Mouse (Mus musculus) hindbrain, embryonic 11.5 days (tissue): ENCODE data around the gene Prm3. TPM values are rescaled to one million over a fixed set of nuclear protein-coding genes. Genes with fewer than 3 reads are reported as not detected.

Source experiments
- ATAC-seq: fragments of 200-750 bp; cut with Nextera tagmentation; 2 replicates; pipeline ENCODE4 v1.8.0; 2017; ENCODE audit warnings: mild to moderate bottlenecking, moderate TSS enrichment, moderate library complexity; ENCODE audit not compliant: low FRiP score
- DNase-seq: peaks from one replicate; pipeline ENCODE4 v3.0.0-alpha.2; 2015; ENCODE audit warnings: low spot score
- H3K27ac ChIP-seq: fragments of 300-500 bp; sonication (generic); 2 replicates; pipeline ENCODE4 v1.5.1; 2014; ENCODE audit warnings: mild to moderate bottlenecking, low read depth, low read length
- H3K27me3 ChIP-seq: fragments of 300-500 bp; sonication (generic); 2 replicates; pipeline ENCODE4 v1.6.1; 2014; ENCODE audit warnings: mild to moderate bottlenecking, low read length, moderate library complexity, mixed read lengths; ENCODE audit not compliant: control insufficient read depth, insufficient read depth
- H3K36me3 ChIP-seq: fragments of 300-500 bp; sonication (generic); 2 replicates; pipeline ENCODE4 v1.6.1; 2014; ENCODE audit warnings: mild to moderate bottlenecking, low read length, moderate library complexity, mixed read lengths; ENCODE audit not compliant: control insufficient read depth, insufficient read depth
- H3K4me1 ChIP-seq: fragments of 300-500 bp; sonication (generic); replicated peaks from 2 replicates; pipeline ENCODE4 v1.6.1; 2014; ENCODE audit warnings: low read length, mixed read lengths; ENCODE audit not compliant: control insufficient read depth, insufficient read depth
- H3K4me2 ChIP-seq: fragments of 300-500 bp; sonication (generic); replicated peaks from 2 replicates; pipeline ENCODE4 v1.6.1; 2014; ENCODE audit warnings: mild to moderate bottlenecking, low read depth, low read length
- H3K4me3 ChIP-seq: fragments of 300-500 bp; sonication (generic); 2 replicates; pipeline ENCODE4 v1.5.1; 2014; ENCODE audit warnings: low read depth, low read length
- H3K9ac ChIP-seq: fragments of 300-500 bp; sonication (generic); 2 replicates; pipeline ENCODE4 v1.6.1; 2014; ENCODE audit warnings: low read depth, low read length
- H3K9me3 ChIP-seq: fragments of 300-500 bp; sonication (generic); 2 replicates; pipeline ENCODE4 v1.6.1; 2016; ENCODE audit warnings: low read length; ENCODE audit not compliant: control insufficient read depth
- WGBS: fragments of 180-500 bp; shearing (Covaris S2); extraction: QIAGEN DNeasy Blood & Tissue Kit; methylation state at CpG from one replicate; pipeline ENCODE4 v1.1.7; 2014; 5-methylcytosine and 5-hydroxymethylcytosine counted together
- polyA plus RNA-seq: library from polyadenylated mRNA; unstranded; fragments of >200 nt; fragmentation: Nextera tagmentation; extraction: Ambion mirVana; gene quantifications from 2 replicates; pipeline ENCODE4 v1.2.1, GENCODE M21; 2014

The Prm3 gene
- polyA plus RNA-seq, 1 experiment from 2014 or later: not detected

- Histone ChIP-seq H3K9ac (no peak overlapping the region), H3K4me2 (no peak overlapping the region), H3K36me3 (no peaks in the 10 kb centered on the region), H3K4me3 (no peak overlapping the region), H3K27ac (no peak overlapping the region), H3K27me3 (peaks cover 15% of the 10 kb centered on the region), H3K4me1 (no peaks in the 10 kb centered on the region; the same call in 1 of the 2 replicates), H3K9me3 (no peaks in the 10 kb centered on the region)
- ATAC-seq (no peak), DNase-seq (no peak)
- WGBS: 82% methylated on average over 7 of the region's 7 CpGs
These were observed 3.1 kb downstream of the Prm3 start for GRCm38 (mm10) chr16:10787548-10788058.

GRCm38 (mm10) chr16:10786782-10787547 lies 3.7 kb downstream of the Prm3 start:
- H3K4me2 ChIP-seq: no peak overlapping the region
- no peaks in the 10 kb centered on the region; the same call in 1 of the 2 replicates for H3K4me1 ChIP-seq
- no peaks in the 10 kb centered on the region for H3K36me3 ChIP-seq
- H3K4me3 ChIP-seq: no peak overlapping the region
- no peak overlapping the region for H3K27ac ChIP-seq
- H3K9ac ChIP-seq: no peak overlapping the region
- 65% methylated on average over 4 of the region's 4 CpGs for WGBS
- ATAC-seq (no peak), DNase-seq (no peak)
- H3K27me3 ChIP-seq: peaks cover 15% of the 10 kb centered on the region
- no peaks in the 10 kb centered on the region for H3K9me3 ChIP-seq

GRCm38 (mm10) chr16:10786288-10786687 lies 4.4 kb downstream of the Prm3 start:
- no peaks in the 10 kb centered on the region for H3K36me3 ChIP-seq
- peak overlapping the region; percentile 53; the same call in 1 of the 2 replicates for H3K9ac ChIP-seq
- H3K9me3 ChIP-seq: no peaks in the 10 kb centered on the region
- WGBS: 5% methylated on average over 9 of the region's 9 CpGs
- H3K27ac ChIP-seq: no peak overlapping the region; the same call in 1 of the 2 replicates
- H3K4me1 ChIP-seq: no peaks in the 10 kb centered on the region; the same call in 1 of the 2 replicates
- peak overlapping the region; percentile 71 for H3K4me2 ChIP-seq
- peaks cover 15% of the 10 kb centered on the region for H3K27me3 ChIP-seq
- DNase-seq (peak; percentile 90), ATAC-seq (peak; percentile 32)
- H3K4me3 ChIP-seq: peak overlapping the region; percentile 60

- no peaks in the 10 kb centered on the region for H3K36me3 ChIP-seq
- H3K27ac ChIP-seq: peak within 1 kb of the TSS; percentile 76
- no peaks in the 10 kb centered on the region; the same call in 1 of the 2 replicates for H3K4me1 ChIP-seq
- no peaks in the 10 kb centered on the region for H3K9me3 ChIP-seq
- H3K27me3 ChIP-seq: peaks cover 15% of the 10 kb centered on the region
- ATAC-seq: peak; percentile 85
- H3K4me2 ChIP-seq: peak within 1 kb of the TSS; percentile 71
- H3K4me3 ChIP-seq: peak within 1 kb of the TSS; percentile 60
- DNase-seq: peak; percentile 88
- peak within 1 kb of the TSS; percentile 53 for H3K9ac ChIP-seq
- WGBS: under 1% methylated on average over 56 of the region's 59 CpGs
These were observed 5.1 kb downstream of the Prm3 start, which contains the start of gene Socs1 for GRCm38 (mm10) chr16:10785371-10786231. Gene Socs1, minus strand, starts transcription at chr16:10785536.

- ATAC-seq (peak; percentile 78), DNase-seq (peak; percentile 96)
- peak overlapping the region; percentile 71 for H3K4me2 ChIP-seq
- peak overlapping the region; percentile 60 for H3K4me3 ChIP-seq
- under 1% methylated on average over 44 of the region's 55 CpGs for WGBS
- H3K27ac ChIP-seq: peak overlapping the region; percentile 76
- no peaks in the 10 kb centered on the region for H3K36me3 ChIP-seq
- H3K4me1 ChIP-seq: no peaks in the 10 kb centered on the region; the same call in 1 of the 2 replicates
- peak overlapping the region; percentile 53 for H3K9ac ChIP-seq
- H3K27me3 ChIP-seq: peaks cover 15% of the 10 kb centered on the region
- H3K9me3 ChIP-seq: no peaks in the 10 kb centered on the region
These were observed 5.8 kb downstream of the Prm3 start for GRCm38 (mm10) chr16:10784793-10785370.

- WGBS: 3% methylated on average over 63 of the region's 81 CpGs
- Histone ChIP-seq H3K36me3 (no peaks in the 10 kb centered on the region), H3K4me1 (no peaks in the 10 kb centered on the region; the same call in 1 of the 2 replicates), H3K4me2 (peak overlapping the region; percentile 71), H3K9me3 (no peaks in the 10 kb centered on the region), H3K27ac (no peak overlapping the region), H3K27me3 (peaks cover 15% of the 10 kb centered on the region), H3K9ac (peak overlapping the region; percentile 53), H3K4me3 (peak overlapping the region; percentile 60)
- ATAC-seq (no peak), DNase-seq (peak; percentile 56)
These were observed 6.6 kb downstream of the Prm3 start for GRCm38 (mm10) chr16:10783883-10784792.

GRCm38 (mm10) chr16:10783451-10783850 lies 7.3 kb downstream of the Prm3 start:
- H3K9me3 ChIP-seq: no peaks in the 10 kb centered on the region
- WGBS: 71% methylated on average over 8 of the region's 8 CpGs
- H3K9ac ChIP-seq: no peak overlapping the region
- no peak overlapping the region for H3K4me2 ChIP-seq
- no peak for ATAC-seq
- no peak for DNase-seq
- H3K27ac ChIP-seq: no peak overlapping the region
- H3K4me3 ChIP-seq: no peak overlapping the region
- no peaks in the 10 kb centered on the region for H3K36me3 ChIP-seq
- H3K27me3 ChIP-seq: peaks cover 15% of the 10 kb centered on the region
- no peaks in the 10 kb centered on the region; the same call in 1 of the 2 replicates for H3K4me1 ChIP-seq
